Mouse (Mus musculus) liver, embryonic 13.5 days (tissue): ENCODE data around the gene Actb. TPM values are rescaled to one million over a fixed set of nuclear protein-coding genes. Genes with fewer than 3 reads are reported as not detected.

ENCODE experiments used
- ATAC-seq: fragments of 200-750 bp; cut with Nextera tagmentation; 2 replicates; pipeline ENCODE4 v1.8.0; 2017; ENCODE audit warnings: low read depth, mild to moderate bottlenecking, moderate number of reproducible peaks, moderate library complexity
- DNase-seq: peaks from one replicate; pipeline ENCODE4 v3.0.0; 2022
- H3K27ac ChIP-seq: fragments of 300-500 bp; sonication (generic); 2 replicates; pipeline ENCODE4 v1.5.1; 2015; ENCODE audit warnings: moderate library complexity, mild to moderate bottlenecking, inconsistent platforms
- H3K27me3 ChIP-seq: fragments of 300-500 bp; sonication (generic); 2 replicates; pipeline ENCODE4 v1.6.1; 2015; ENCODE audit warnings: mild to moderate bottlenecking, inconsistent platforms
- H3K36me3 ChIP-seq: fragments of 300-500 bp; sonication (generic); 2 replicates; pipeline ENCODE4 v1.6.1; 2015; ENCODE audit warnings: mild to moderate bottlenecking, inconsistent platforms
- H3K4me1 ChIP-seq: fragments of 300-500 bp; sonication (generic); replicated peaks from 2 replicates; pipeline ENCODE4 v1.6.1; 2015; ENCODE audit warnings: inconsistent platforms
- H3K4me2 ChIP-seq: fragments of 300-500 bp; sonication (generic); 2 replicates; pipeline ENCODE4 v1.6.1; 2015; ENCODE audit warnings: inconsistent platforms, mild to moderate bottlenecking, moderate library complexity
- H3K4me3 ChIP-seq: fragments of 300-500 bp; sonication (generic); replicated peaks from 2 replicates; pipeline ENCODE4 v1.5.1; 2015; ENCODE audit warnings: mild to moderate bottlenecking, inconsistent platforms
- H3K9ac ChIP-seq: fragments of 300-500 bp; sonication (generic); 2 replicates; pipeline ENCODE4 v1.6.1; 2015; ENCODE audit warnings: mild to moderate bottlenecking, inconsistent platforms
- H3K9me3 ChIP-seq: fragments of 300-500 bp; sonication (generic); replicated peaks from 2 replicates; pipeline ENCODE4 v1.6.1; 2016; ENCODE audit warnings: inconsistent platforms
- whole genome bisulfite sequencing: fragments of 180-500 bp; shearing (Covaris S2); methylation state at CpG from one replicate; pipeline ENCODE4 v1.1.7; 2015; ENCODE audit not compliant: insufficient replicate concordance; 5-methylcytosine and 5-hydroxymethylcytosine counted together
- polyA plus RNA-seq: library from polyadenylated mRNA; unstranded; fragments of >200 nt; fragmentation: Nextera tagmentation; extraction: Ambion mirVana; gene quantifications from 2 replicates; pipeline ENCODE4 v1.2.1, GENCODE M21; 2015

Actb gene
- 8,250 and 9,425 TPM in 2 replicates for polyA plus RNA-seq

- peak within 1 kb of the TSS; percentile 93 for H3K4me2 ChIP-seq
- H3K27me3 ChIP-seq: no peaks in the 10 kb centered on the region
- H3K27ac ChIP-seq: peak within 1 kb of the TSS; percentile 100
- H3K36me3 ChIP-seq: peaks cover 40% of the 10 kb centered on the region
- H3K4me3 ChIP-seq: peak within 1 kb of the TSS; percentile 99
- peaks cover 78% of the 10 kb centered on the region for H3K4me1 ChIP-seq
- H3K9me3 ChIP-seq: no peaks in the 10 kb centered on the region
- H3K9ac ChIP-seq: peak within 1 kb of the TSS; percentile 100
- DNase-seq (peak; percentile 92), ATAC-seq (peak; percentile 54)
- 2% methylated on average over 41 of the region's 41 CpGs for WGBS
Observed at GRCm38 (mm10) chr5:142906532-142907047, at the start of gene Actb. Gene Actb (minus strand): TSS chr5:142906754.

GRCm38 (mm10) chr5:142953641-142954040, 47.1 kb upstream of the Actb start:
- H3K4me2 ChIP-seq: no peak overlapping the region
- ATAC-seq (no peak), DNase-seq (no peak)
- no peaks in the 10 kb centered on the region for H3K4me1 ChIP-seq
- no peaks in the 10 kb centered on the region for H3K9me3 ChIP-seq
- WGBS: 63% methylated on average over 3 of the region's 3 CpGs
- peaks cover 25% of the 10 kb centered on the region for H3K27me3 ChIP-seq
- H3K27ac ChIP-seq: no peak overlapping the region
- H3K4me3 ChIP-seq: no peak overlapping the region
- no peaks in the 10 kb centered on the region for H3K36me3 ChIP-seq
- no peak overlapping the region for H3K9ac ChIP-seq

GRCm38 (mm10) chr5:142950405-142950804, 43.9 kb upstream of the Actb start:
- Histone ChIP-seq H3K36me3 (no peaks in the 10 kb centered on the region), H3K27me3 (0 out of 2 replicates have a peak, but pooled peaks cover 2% of the 10 kb centered on the region), H3K4me2 (no peak overlapping the region), H3K9ac (no peak overlapping the region), H3K4me3 (no peak overlapping the region), H3K4me1 (no peaks in the 10 kb centered on the region), H3K9me3 (no peaks in the 10 kb centered on the region), H3K27ac (no peak overlapping the region)
- 75% methylated on average over 6 of the region's 6 CpGs for WGBS
- DNase-seq (no peak), ATAC-seq (no peak)

- no peak overlapping the region for H3K4me2 ChIP-seq
- H3K9me3 ChIP-seq: no peaks in the 10 kb centered on the region
- no peaks in the 10 kb centered on the region for H3K36me3 ChIP-seq
- WGBS: 21% methylated on average over 6 of the region's 6 CpGs
- no peaks in the 10 kb centered on the region for H3K4me1 ChIP-seq
- H3K9ac ChIP-seq: no peak overlapping the region
- H3K27me3 ChIP-seq: no peaks in the 10 kb centered on the region
- ATAC-seq (no peak), DNase-seq (no peak)
- H3K4me3 ChIP-seq: no peak overlapping the region
- no peak overlapping the region for H3K27ac ChIP-seq
Observed at GRCm38 (mm10) chr5:142949580-142949979, 43.0 kb upstream of the Actb start.

- peak; percentile 71 for ATAC-seq
- H3K4me2 ChIP-seq: no peak overlapping the region
- no peaks in the 10 kb centered on the region for H3K9me3 ChIP-seq
- 64% methylated on average over 7 of the region's 7 CpGs for WGBS
- H3K9ac ChIP-seq: no peak overlapping the region
- H3K4me1 ChIP-seq: no peaks in the 10 kb centered on the region
- no peaks in the 10 kb centered on the region for H3K36me3 ChIP-seq
- no peak overlapping the region for H3K4me3 ChIP-seq
- no peak overlapping the region for H3K27ac ChIP-seq
- H3K27me3 ChIP-seq: no peaks in the 10 kb centered on the region
- no peak for DNase-seq
Observed at GRCm38 (mm10) chr5:142947460-142947859, 40.9 kb upstream of the Actb start.

- Histone ChIP-seq H3K9ac (no peak overlapping the region), H3K4me3 (no peak overlapping the region), H3K27ac (no peak overlapping the region), H3K36me3 (no peaks in the 10 kb centered on the region), H3K4me1 (no peaks in the 10 kb centered on the region), H3K27me3 (no peaks in the 10 kb centered on the region), H3K4me2 (no peak overlapping the region), H3K9me3 (no peaks in the 10 kb centered on the region; the same call in 1 of the 2 replicates)
- no peak for DNase-seq
- 46% methylated on average over 8 of the region's 8 CpGs for WGBS
- ATAC-seq: peak; percentile 34; the same call in 1 of the 2 replicates
Observed at GRCm38 (mm10) chr5:142944979-142945682, 38.6 kb upstream of the Actb start.

GRCm38 (mm10) chr5:142940393-142940792, 33.8 kb upstream of the Actb start:
- 53% methylated on average over 2 of the region's 2 CpGs for WGBS
- ATAC-seq (no peak), DNase-seq (no peak)
- H3K27ac ChIP-seq: no peak overlapping the region
- no peaks in the 10 kb centered on the region; the same call in 1 of the 2 replicates for H3K9me3 ChIP-seq
- peaks cover 29% of the 10 kb centered on the region for H3K4me1 ChIP-seq
- H3K27me3 ChIP-seq: no peaks in the 10 kb centered on the region
- no peaks in the 10 kb centered on the region for H3K36me3 ChIP-seq
- no peak overlapping the region for H3K9ac ChIP-seq
- no peak overlapping the region for H3K4me2 ChIP-seq
- H3K4me3 ChIP-seq: no peak overlapping the region

- Histone ChIP-seq H3K27ac (peak overlapping the region; percentile 24), H3K36me3 (no peaks in the 10 kb centered on the region), H3K9me3 (no peaks in the 10 kb centered on the region; the same call in 1 of the 2 replicates), H3K4me1 (peaks cover 37% of the 10 kb centered on the region), H3K4me3 (0 out of 2 replicates have a peak overlapping the region, but pooled peaks have one; percentile 16), H3K27me3 (no peaks in the 10 kb centered on the region), H3K4me2 (peak overlapping the region; percentile 50), H3K9ac (0 out of 2 replicates have a peak overlapping the region, but pooled peaks have one; percentile 12)
- ATAC-seq (peak; percentile 27; the same call in 1 of the 2 replicates), DNase-seq (peak; percentile 71)
- WGBS: 23% methylated on average over 19 of the region's 19 CpGs
Observed at GRCm38 (mm10) chr5:142937956-142938727, 31.6 kb upstream of the Actb start.

GRCm38 (mm10) chr5:142936336-142936719, 29.8 kb upstream of the Actb start:
- Histone ChIP-seq H3K27me3 (no peaks in the 10 kb centered on the region), H3K4me2 (peak overlapping the region; percentile 68), H3K9me3 (no peaks in the 10 kb centered on the region; the same call in 1 of the 2 replicates), H3K9ac (peak overlapping the region; percentile 59), H3K36me3 (no peaks in the 10 kb centered on the region), H3K27ac (peak overlapping the region; percentile 79), H3K4me1 (peaks cover 54% of the 10 kb centered on the region), H3K4me3 (peak overlapping the region; percentile 43)
- DNase-seq: peak; percentile 76
- peak; percentile 49 for ATAC-seq
- WGBS: 2% methylated on average over 17 of the region's 17 CpGs

- Histone ChIP-seq H3K4me1 (peaks cover 59% of the 10 kb centered on the region), H3K9ac (peak overlapping the region; percentile 59), H3K27ac (peak overlapping the region; percentile 79), H3K27me3 (no peaks in the 10 kb centered on the region), H3K4me2 (peak overlapping the region; percentile 68), H3K36me3 (no peaks in the 10 kb centered on the region), H3K9me3 (no peaks in the 10 kb centered on the region; the same call in 1 of the 2 replicates), H3K4me3 (peak overlapping the region; percentile 43)
- ATAC-seq: peak; percentile 67
- DNase-seq: peak; percentile 79
- 21% methylated on average over 13 of the region's 13 CpGs for WGBS
Observed at GRCm38 (mm10) chr5:142935642-142936335, 29.2 kb upstream of the Actb start.

GRCm38 (mm10) chr5:142932731-142933130, 26.2 kb upstream of the Actb start:
- WGBS: 68% methylated on average over 8 of the region's 8 CpGs
- Histone ChIP-seq H3K4me2 (peak overlapping the region; percentile 62), H3K27me3 (no peaks in the 10 kb centered on the region), H3K36me3 (no peaks in the 10 kb centered on the region), H3K9me3 (no peaks in the 10 kb centered on the region), H3K4me3 (no peak overlapping the region), H3K4me1 (peaks cover 73% of the 10 kb centered on the region), H3K9ac (peak overlapping the region; percentile 69), H3K27ac (peak overlapping the region; percentile 84)
- DNase-seq (no peak), ATAC-seq (no peak)
